Mouse (Mus musculus): Measurements from ENCODE around the gene Grm8.

- TF ChIP-seq CTCF (IDR thresholded peaks at IDR 0.05; ENCODE audit: low read depth): no peak
- no peak for TF ChIP-seq EP300 (IDR thresholded peaks at IDR 0.05; ENCODE audit: low read depth)
Measured at GRCm38 (mm10) chr6:27789151-27789550, 345.8 kb downstream of the Grm8 start.
